Mouse (Mus musculus) retina, postnatal 7 days (tissue): ENCODE results near the gene Rhoj.
"Not testable (repeated sequence)": the region's sequence is repeated elsewhere in the genome, so short reads cannot be mapped to it uniquely, and the experiment has no call there.

Experiments
- DNase-seq: peaks from one replicate; pipeline ENCODE4 v3.0.0-alpha.2; 2012; ENCODE audit warnings: low read depth, low spot score

The Rhoj gene

DNA sequence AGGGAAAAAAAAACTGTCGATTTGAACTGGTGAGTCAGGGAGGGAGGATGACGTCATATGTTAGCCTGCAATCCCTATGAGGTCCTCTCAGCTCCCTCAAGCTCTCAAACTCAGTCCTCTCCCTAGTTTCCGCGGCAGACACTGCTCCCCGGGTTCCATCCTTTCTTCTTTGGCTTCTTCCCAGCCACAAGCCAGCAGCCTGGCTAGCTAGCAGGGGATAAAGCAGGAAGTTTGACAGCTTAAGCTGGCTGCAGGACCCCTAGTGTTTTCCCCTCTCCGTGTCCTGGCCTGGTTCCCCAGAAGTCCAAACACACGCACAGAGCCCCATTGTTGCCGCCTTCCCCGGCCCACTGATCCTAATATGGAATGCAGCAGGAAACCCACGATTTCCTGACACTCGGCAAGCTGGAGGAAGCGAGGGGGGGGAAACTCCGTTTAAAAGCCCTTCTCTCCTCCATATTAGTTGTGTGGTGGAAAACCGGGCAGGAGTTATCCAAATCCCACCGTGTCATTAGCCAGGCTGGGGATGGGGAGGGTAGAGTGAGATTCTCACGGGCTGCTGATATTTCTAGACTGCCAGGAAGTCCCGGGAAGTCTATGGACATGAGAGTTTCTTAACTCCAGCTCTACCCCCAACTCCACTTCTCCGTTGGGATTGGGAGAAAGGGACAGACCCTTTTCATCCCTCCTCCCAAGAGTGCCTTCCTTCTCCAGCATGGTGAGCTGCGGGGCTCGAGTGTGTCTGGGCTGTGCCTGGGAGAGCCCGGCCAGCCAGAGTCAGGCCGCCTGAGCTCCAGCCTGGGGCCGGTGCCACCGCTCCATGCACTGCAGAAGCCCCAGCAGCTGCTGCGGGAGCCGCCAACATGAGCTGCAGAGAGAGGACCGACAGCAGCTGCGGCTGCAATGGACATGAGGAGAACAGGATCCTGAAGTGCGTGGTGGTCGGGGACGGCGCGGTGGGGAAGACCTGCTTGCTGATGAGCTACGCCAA lies at the start of gene Rhoj:
Gene Rhoj, plus strand, starts transcription at position 362 of the 991 bp plus-strand sequence.
- DNase-seq, result peak; percentile 13

DNA sequence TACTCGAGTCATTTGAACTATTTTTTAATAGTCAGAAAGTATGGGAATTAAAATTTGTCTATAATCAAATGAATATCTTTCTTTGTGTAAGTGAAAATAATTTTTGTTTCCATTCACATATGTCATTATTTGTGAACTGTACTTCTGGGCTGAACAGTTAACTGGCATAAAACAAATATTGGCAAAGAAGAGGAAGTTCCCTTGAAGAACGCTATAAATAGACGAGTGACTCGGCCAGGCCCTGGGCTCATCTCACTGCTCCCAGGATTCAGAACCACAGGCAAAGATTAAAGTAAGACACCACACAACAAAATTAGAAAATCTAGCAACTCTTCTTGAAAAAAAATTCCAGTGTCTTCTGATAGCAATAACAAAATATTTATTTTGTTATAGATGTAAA lies 36.4 kb upstream of the Rhoj start:
- DNase-seq, result no peak

DNA sequence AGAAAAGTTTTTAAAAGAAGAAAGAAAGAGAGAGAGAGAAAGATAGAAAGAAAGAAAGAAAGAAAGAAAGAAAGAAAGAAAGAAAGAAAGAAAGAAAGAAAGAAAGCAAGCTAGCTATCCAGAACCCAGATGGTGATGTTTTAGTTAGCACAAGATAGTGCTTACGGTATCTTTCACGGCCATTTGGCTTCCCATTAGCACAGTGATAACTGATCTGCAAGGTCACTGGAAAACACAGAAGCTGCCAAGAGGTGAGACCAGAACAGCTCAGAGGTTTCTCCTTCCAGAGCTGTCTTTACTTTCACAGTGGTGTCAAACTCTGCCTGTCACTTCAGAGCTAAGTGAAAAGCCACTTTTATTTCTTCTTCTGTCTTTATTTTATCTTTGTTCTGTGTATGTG lies 32.4 kb upstream of the Rhoj start:
- no peak for DNase-seq

DNA sequence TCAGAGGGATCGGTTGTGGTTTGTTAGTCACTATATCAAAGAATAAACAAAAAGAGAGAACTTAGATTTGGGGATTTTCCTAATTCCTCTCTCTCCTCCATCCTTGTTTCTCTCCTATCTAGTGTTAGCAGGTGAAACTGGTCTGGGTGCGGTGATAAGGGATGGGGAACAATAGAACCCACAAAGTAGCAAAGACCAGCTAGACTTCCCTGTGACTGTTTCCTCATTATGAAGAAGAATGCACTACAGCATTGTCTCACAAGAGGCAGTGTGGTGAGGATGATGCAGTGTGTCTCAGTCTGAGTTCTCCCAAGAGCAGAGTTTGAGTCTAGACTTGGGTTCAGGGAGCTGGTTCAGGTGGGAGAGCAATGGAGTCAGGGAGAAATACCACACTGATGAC lies 30.7 kb upstream of the Rhoj start:
- no peak for DNase-seq

DNA sequence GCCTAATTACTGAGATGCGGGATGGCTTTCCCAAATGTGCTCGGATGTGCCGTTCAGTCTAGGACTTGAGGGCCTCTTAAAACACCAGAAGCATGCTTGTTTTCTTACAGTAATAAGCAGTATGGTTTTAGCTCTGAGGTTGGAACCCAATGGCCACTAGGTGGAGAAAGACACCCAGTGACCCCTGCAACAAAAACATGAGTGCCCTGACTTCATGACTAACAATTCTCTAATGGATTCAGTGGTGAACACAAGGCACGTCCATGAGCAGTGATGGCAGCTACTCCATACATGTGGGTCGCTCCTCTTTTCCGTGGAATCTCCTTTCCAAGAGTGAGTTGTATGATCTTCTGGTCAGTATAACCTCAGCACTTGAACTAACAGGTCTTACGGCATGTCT lies 27.6 kb upstream of the Rhoj start:
- DNase-seq, result no peak

DNA sequence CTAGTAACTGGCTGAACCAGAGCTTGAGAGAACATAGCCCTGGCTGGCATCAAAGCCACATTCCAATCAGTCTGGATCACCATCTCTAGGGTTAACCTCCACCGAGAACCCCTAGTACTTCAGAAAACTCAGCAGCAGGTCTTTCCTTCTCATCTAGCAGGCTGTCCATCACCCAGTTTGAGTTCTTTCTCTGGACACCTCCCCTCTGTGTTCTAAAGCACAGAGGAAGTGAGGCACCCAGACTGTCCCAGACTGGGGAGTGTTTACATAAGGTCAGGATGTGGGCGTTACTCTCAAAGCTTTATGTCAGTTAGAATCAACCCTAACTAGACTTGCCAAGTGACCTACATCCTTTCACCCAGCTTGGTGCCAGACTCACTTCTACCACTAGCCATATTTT lies 24.9 kb upstream of the Rhoj start:
- no peak for DNase-seq

DNA sequence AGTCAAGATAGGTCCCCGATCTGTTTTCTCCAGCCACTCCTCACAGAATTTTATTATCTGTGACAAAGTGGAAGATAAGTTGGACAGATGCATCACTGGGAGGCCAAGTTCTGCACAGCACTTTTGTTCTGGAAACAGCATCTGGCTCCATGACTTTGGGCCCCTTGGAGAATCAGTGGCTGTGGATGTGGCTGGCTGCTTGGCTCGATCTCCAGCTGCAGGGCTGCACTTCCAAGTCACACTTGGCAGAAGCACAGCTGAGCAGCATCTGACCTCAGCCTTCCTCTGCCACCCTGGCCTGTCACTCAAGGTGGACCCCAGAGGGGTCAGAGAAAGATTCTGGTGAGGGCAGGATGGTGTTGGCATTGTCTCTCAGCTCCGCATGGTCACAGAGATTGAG lies 22.0 kb upstream of the Rhoj start:
- DNase-seq, result no peak

DNA sequence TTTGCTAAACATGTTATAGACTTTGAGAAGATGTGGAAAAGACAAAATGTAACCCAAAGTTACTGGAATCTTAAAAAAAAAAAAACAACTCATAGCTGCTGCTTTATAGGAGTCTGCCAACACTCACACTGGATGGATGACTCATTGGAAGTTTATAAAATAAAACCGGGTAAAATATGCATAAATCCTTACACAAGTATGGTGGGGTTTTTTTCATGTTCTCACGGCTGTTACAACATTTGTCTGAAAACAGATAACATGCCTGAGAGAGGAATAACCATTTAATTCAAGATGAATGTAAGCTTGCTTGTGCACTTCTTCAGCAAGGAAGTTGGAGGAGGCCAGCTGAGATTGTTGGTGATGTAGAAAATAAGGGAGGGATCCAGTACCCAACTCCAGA lies 17.6 kb upstream of the Rhoj start:
- DNase-seq, result no peak

DNA sequence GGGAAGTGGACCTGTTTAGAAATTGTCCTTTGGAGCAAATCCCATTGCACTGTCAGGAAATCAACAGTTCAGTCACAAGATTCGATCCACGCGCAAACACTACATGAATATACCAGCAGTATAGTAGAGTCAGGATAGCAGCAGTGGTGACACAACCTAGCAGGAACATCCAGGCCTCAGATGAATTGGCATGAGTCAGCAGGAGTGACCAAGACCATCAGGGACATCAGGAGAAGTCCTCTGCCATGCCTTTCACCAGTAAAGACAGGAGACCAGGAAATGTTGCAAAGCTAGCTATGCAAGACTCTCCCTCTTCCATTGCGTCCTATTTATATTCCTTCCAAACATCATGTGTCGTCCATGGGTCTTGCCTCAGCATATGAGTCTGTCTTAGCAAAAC lies 16.6 kb upstream of the Rhoj start:
- DNase-seq, result no peak

DNA sequence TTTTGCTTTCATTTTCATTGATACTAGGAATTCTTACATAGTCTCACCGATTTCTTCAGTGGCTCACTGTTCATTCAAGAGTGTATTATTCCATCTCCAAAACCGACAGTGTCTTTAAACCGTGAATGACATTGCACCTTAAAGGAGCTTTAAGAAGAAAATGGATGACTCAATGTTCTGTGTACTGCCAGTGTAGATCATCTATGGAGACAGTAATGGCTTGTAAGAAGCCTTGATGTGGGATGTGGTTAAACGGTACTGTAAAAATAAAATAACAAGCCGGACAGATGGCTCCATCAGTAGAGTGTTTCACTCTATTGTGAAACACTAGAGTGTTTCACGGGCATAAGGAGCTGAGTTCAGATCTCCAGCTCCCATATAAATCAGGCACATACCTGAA lies 15.2 kb upstream of the Rhoj start:
- DNase-seq, result no peak

DNA sequence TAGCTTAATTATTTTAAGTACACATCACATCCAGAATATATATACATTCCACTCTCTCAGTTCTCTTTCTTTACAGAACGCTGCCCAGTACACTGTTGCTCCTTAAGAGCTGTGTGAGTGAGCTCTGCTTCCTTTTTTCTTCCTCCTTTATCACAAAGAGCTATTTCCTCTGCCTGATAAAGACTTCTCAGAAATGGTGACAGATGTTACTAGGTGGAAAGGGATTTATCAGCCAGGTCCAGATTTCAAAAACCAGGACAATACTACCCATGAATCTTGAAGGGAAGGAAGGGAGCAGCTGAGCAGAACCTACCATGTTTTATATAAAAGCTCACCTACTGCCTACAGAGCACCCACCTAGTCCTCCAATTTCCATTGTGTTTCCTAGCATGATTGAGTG lies 8.3 kb upstream of the Rhoj start:
- no peak for DNase-seq

DNA sequence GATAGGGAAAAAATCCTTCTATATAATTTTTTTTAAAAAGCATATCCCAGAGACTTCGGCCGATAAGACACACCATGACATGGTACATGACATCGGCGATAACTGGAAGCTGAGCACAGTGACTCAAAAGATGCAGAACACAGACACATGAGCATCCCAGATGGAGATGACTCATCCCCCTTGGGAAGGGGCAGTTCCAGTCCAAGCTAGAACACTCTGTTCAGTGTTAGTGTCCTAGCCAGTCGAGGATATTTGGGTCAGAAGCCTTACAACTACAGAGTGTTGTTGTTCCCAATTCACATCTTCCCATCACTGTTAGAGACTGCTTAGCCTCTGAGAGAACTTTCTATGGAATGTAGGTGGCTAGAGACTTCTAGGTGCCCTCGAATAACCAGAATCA lies 4.0 kb upstream of the Rhoj start:
- no peak for DNase-seq

DNA sequence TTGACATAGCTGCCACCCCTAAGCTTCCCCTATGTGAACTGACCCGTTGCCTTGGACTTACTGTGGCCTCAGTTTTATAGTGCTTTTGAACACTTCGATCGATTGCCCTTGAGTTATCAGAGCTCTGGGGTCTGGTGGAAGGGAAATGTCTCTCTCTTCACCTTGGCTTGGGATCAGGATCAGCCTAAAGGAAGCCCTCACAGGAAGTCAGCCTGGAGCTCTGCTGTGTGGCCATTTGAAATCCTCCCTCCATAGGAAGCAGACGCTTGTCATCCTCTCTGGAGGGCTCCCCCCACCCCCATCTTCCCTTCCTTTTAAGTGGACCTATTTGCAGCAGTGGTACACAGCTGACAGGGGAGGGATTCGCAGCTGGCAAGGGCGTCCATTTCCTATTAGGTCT lies 1.6 kb downstream of the Rhoj start:
- no peak for DNase-seq

DNA sequence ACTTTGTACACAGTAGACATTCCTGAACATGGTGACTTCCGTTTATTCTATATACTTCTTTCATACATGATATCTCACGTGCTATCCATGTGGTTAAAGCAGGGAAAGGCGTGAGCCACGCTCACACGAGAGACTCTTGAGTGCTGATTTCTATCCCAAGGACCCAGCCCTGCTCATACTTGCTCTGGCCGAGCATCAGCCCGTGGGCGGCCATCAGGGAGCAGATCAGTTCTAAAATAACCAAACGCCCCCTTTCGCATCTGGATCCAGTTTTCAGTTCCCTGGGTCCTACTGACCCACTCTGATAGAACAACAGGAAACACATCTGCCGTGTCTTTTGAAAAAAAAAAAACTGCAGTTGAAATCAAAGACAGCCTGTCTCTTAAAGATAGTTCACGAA lies 2.6 kb downstream of the Rhoj start:
- no peak for DNase-seq

DNA sequence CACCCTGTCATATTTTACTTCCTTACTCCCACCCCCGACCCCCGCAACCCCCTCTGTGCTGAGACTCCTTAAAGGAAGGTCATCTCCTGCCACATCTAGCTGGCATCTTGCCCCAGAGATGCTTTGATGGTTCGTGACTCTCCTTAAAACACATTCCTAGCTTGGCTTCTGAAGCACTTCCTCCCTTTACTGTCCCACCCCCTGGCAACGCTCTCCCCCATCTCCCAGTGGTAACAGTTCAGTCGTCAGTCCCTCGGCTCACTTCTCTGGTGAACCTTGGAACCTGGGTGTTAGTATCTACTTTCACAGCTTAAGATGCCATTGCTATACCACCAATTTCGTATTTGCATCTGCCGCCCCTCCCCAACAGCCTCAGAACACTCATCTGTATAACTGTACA lies 3.8 kb downstream of the Rhoj start:
- DNase-seq, result no peak

DNA sequence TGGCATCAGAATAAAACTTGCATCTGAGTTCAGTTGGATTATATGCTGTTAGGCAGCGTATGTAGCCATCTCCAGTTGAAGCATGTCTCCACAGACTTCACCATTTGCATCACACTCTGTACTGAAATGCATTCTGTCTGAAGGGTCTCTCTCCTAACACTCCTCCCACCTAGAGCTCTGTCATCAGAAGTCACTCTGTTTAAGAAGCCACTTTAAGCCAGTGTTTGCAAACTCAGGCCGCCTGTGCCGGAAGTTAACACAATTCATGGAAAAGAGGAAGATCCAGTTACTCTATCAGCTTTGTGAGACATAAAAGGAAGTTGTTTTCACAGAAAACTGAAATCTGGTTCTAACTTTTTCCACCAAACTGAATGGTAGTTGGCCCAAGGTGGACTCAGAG lies 5.9 kb downstream of the Rhoj start:
- DNase-seq, result no peak

DNA sequence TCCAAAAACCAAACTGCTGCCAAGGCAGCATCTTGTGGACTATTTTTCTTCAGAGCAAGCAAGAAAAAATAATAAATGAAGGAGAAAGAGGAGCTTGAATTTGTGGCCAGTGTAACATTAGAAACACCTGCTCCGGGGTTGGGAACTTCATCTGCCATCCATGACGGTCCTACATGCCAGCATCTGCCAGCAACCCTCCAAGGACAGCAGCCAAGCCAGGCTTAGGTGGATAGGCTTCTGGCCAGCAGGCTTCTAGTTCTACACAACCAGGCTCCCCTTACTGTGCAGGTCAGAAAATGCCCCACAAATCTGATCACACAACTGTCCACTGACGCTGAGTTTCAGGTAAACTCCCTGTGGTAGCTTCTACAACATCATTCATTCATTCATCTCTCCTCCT lies 7.7 kb downstream of the Rhoj start:
- DNase-seq, result no peak

DNA sequence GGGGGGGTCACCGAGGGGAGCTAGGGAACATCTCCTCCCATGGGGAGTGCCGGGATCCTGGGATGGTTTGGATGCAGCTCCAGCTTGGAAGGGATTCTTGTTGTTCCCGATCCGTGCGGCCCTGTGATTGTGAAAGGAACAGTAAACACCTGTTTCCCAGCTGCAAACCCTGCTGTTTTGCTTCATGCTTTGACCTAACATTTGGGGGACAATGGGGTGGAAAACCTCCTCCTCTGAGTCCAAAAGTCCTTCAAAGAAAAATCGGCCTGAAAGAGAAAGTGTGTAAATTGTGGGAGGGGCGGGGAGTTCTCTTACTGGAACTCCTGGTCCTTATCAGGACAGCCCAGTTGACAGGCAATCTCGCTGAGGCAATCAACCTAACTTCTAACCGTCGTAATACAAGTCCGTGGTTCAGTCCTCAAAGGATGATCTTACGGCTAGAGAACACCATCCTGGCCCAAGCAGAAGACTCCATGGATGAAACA lies 12.4 kb downstream of the Rhoj start:
- DNase-seq, result no peak

DNA sequence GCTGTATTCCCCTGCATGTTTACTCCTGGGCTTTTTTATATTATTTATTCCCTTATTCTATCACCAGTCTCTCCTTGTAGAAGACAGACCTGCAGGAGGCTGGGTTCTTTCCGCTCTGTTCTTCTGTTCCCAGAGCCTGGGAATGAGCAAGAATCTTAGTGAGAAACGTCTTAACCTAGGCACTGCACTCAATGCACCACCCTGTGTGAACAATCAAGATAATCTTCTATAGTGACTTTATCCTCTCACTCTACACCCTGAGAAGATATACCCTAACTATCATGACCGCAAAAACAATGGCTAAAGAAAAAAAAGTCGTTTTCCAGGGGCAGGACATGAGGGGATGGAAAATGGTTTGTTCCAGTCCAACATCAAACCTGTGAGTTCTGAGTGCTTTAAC lies 13.1 kb downstream of the Rhoj start:
- DNase-seq, result no peak

DNA sequence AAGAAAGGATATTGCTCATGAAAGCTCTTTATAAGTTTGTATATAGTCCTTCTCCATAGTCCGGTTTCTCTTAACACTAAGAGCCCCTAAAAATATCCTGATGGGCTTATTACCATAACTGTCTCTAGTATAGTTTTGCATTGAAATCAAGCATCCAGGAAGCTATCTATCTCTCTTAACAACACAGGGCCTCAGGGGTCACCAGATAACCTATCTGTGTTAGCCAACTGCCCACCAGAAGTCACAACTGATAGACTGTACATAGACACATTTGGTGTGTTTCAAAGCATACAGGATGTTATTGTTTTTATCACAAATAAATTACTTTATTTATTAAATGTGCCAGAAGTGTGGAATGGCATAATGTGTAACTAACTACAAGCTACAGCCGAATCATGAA lies 21.1 kb downstream of the Rhoj start:
- no peak for DNase-seq

DNA sequence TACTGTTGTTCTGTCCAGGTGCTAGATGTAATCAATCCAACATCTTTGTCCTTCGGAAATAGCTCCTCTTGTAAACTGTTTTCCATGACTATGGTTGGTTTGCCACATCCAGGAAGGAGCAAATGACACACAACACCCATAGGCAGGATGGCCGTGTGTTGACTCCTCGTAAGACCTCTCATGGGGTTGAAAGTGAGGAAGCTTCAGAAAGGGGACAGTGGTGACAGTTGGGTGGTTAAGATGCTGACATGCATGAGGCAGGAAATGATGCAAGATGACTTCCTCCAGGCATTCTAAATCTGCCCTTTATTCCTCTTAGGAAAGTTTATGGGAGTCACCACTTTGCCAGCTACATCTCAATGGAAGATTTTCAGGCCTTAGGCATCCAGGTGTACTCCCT lies 31.8 kb downstream of the Rhoj start:
- no peak for DNase-seq

DNA sequence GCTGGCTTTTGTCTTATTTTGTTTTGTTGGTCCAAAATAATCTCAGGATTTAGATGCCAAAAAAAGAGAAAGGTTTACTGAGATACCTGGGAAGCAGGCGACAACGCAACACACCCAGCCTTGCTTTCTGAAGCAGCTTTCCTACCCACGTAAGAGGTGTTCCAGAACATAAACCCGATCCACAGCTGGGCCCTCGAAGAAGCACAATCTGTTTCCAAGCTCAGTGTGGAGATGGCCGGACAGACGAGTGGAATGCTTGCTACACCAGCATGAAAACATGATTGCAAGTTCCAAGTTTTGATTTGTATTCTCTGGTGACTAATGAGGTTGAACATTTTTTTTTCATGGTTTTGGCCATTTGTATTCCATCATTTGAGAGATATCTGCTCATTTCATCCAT lies 32.2 kb downstream of the Rhoj start:
- DNase-seq, result no peak

DNA sequence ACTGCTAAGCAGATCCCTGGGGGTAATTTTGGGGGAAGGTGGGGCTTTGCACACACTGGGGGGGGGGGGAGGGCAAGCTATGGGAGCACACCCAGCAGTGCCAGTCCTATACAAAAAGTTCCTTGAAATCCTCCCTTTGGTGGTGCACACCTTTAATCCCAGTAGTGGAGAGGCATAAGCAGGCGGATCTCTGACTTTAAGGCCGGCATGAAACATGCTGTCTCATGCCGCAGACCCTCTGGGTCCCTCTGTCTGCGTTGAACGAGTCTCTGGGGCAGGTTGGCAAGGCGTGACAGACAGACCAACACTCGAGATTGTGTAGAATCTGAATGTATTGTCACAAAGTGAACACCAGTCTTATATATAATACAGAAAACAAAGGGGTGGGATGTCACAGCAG lies 40.4 kb downstream of the Rhoj start:
- no peak for DNase-seq

DNA sequence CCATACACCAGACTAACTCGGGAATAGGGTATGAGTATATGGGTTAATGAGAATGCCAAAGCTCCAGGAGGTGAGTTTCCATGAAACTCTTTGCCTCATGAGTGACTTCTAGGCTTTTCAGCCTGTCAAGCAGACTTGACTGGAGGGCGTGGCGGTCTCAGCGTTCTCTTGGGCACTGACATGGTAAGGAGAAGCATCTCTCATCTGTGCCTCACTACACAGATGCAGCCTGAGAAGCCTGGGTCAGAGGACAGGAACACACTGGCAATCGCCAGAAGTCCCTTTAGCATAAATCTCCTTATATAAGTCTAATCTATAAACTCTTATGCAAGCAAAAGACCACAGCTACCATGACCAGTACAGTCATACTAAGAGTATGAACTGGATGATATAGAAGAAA lies 41.4 kb downstream of the Rhoj start:
- not testable (repeated sequence) for DNase-seq
